In genomic region chrX:73229288-73229687, GRCm38 (mm10) we compare ENCODE assay signal across 8 mouse cellular contexts. TPM values are rescaled to one million over a fixed set of nuclear protein-coding genes. Genes with fewer than 3 reads are reported as not detected.
DNase-seq lines count a peak whose midpoint lies in the region; ATAC-seq and TF ChIP-seq lines count a peak whose summit lies in the region.

No protein-coding gene starts in this region.

- H3K27ac ChIP-seq in lung, embryonic 15.5 days = peak overlapping the region; percentile 94; the same call in 1 of the 2 replicates
- H3K27ac ChIP-seq in embryonic facial prominence, embryonic 12.5 days = no peak overlapping the region
- H3K27ac ChIP-seq in intestine, postnatal 0 days (ENCODE audit: low read depth, low read length) = no peak overlapping the region
- peak overlapping the region; percentile 91 for H3K27ac ChIP-seq in neural tube, embryonic 14.5 days (ENCODE audit: low read depth, low read length)

- peak overlapping the region; percentile 55 for H3K9ac ChIP-seq in lung, embryonic 15.5 days
- peak overlapping the region; percentile 55; the same call in 1 of the 2 replicates for H3K9ac ChIP-seq in embryonic facial prominence, embryonic 12.5 days
- peak overlapping the region; percentile 62; the same call in 1 of the 2 replicates for H3K9ac ChIP-seq in intestine, postnatal 0 days (ENCODE audit: low read depth, low read length)
- peak overlapping the region; percentile 77 for H3K9ac ChIP-seq in neural tube, embryonic 14.5 days (replicated peaks; ENCODE audit: low read depth, low read length)

- TF ChIP-seq CTCF in intestine, postnatal 0 days (IDR thresholded peaks at IDR 0.05; ENCODE audit: low read depth) = no peak

- no peak for DNase-seq in lung, postnatal 14 days
- DNase-seq in adrenal gland, adult 2 months = no peak
- no peak for DNase-seq in cerebellum, postnatal 36 days
- no peak for DNase-seq in gastrocnemius, postnatal 14 days

- intact Hi-C loops in gastrocnemius, postnatal 14 days (cut with DNase I; ENCODE audit: low total_unique reads) = no loop called here

- H3K4me2 ChIP-seq in lung, embryonic 15.5 days = peak overlapping the region; percentile 86
- peak overlapping the region; percentile 86 for H3K4me2 ChIP-seq in embryonic facial prominence, embryonic 12.5 days (replicated peaks)
- H3K4me2 ChIP-seq in intestine, postnatal 0 days (replicated peaks; ENCODE audit: low read depth) = peak overlapping the region; percentile 77
- H3K4me2 ChIP-seq in neural tube, embryonic 14.5 days (ENCODE audit: low read depth, low read length) = peak overlapping the region; percentile 55

- H3K36me3 ChIP-seq in lung, embryonic 15.5 days = no peaks in the 10 kb centered on the region
- no peaks in the 10 kb centered on the region for H3K36me3 ChIP-seq in embryonic facial prominence, embryonic 12.5 days
- H3K36me3 ChIP-seq in intestine, postnatal 0 days (ENCODE audit: control insufficient read depth, insufficient read depth) = no peaks in the 10 kb centered on the region
- H3K36me3 ChIP-seq in neural tube, embryonic 14.5 days (ENCODE audit: control insufficient read depth, insufficient read depth, low read length) = no peaks in the 10 kb centered on the region

- 19% methylated on average over 3 of the region's 3 CpGs for WGBS in lung, embryonic 15.5 days
- WGBS in embryonic facial prominence, embryonic 12.5 days = 38% methylated on average over 3 of the region's 3 CpGs
- 28% methylated on average over 3 of the region's 3 CpGs for WGBS in intestine, postnatal 0 days
- 31% methylated on average over 3 of the region's 3 CpGs for WGBS in neural tube, embryonic 14.5 days

- no peaks in the 10 kb centered on the region for H3K9me3 ChIP-seq in lung, embryonic 15.5 days
- no peaks in the 10 kb centered on the region for H3K9me3 ChIP-seq in embryonic facial prominence, embryonic 12.5 days
- H3K9me3 ChIP-seq in intestine, postnatal 0 days (ENCODE audit: control insufficient read depth) = no peaks in the 10 kb centered on the region
- no peaks in the 10 kb centered on the region for H3K9me3 ChIP-seq in neural tube, embryonic 14.5 days (ENCODE audit: control insufficient read depth, low read length)

- ATAC-seq in lung, embryonic 15.5 days (ENCODE audit: borderline replicate concordance, extremely low read depth, low FRiP score, low TSS enrichment) = no peak
- ATAC-seq in embryonic facial prominence, embryonic 12.5 days (ENCODE audit: insufficient number of reproducible peaks, insufficient read depth, low FRiP score, low TSS enrichment) = no peak
- no peak for ATAC-seq in intestine, postnatal 0 days
- no peak for ATAC-seq in neural tube, embryonic 14.5 days (ENCODE audit: low read depth)

- no peaks in the 10 kb centered on the region for H3K4me1 ChIP-seq in lung, embryonic 15.5 days
- no peaks in the 10 kb centered on the region for H3K4me1 ChIP-seq in embryonic facial prominence, embryonic 12.5 days
- no peaks in the 10 kb centered on the region for H3K4me1 ChIP-seq in intestine, postnatal 0 days (replicated peaks; ENCODE audit: control insufficient read depth, insufficient read depth, low read length)
- no peaks in the 10 kb centered on the region for H3K4me1 ChIP-seq in neural tube, embryonic 14.5 days (ENCODE audit: control insufficient read depth, insufficient read depth, low read length)

- H3K27me3 ChIP-seq in lung, embryonic 15.5 days = no peaks in the 10 kb centered on the region; the same call in none of the 2 replicates
- H3K27me3 ChIP-seq in embryonic facial prominence, embryonic 12.5 days = peaks cover 10% of the 10 kb centered on the region
- no peaks in the 10 kb centered on the region for H3K27me3 ChIP-seq in intestine, postnatal 0 days (replicated peaks; ENCODE audit: control insufficient read depth, insufficient read depth, low read length)
- peaks cover 3% of the 10 kb centered on the region; the same call in 1 of the 2 replicates for H3K27me3 ChIP-seq in neural tube, embryonic 14.5 days (ENCODE audit: control insufficient read depth, insufficient read depth, low read length)

- H3K4me3 ChIP-seq in lung, embryonic 15.5 days = peak overlapping the region; percentile 59
- peak overlapping the region; percentile 57 for H3K4me3 ChIP-seq in embryonic facial prominence, embryonic 12.5 days
- H3K4me3 ChIP-seq in intestine, postnatal 0 days (ENCODE audit: low read depth, low read length) = peak overlapping the region; percentile 60
- H3K4me3 ChIP-seq in neural tube, embryonic 14.5 days (ENCODE audit: low read depth, low read length) = peak overlapping the region; percentile 63

RNA-seq across cellular contexts. Expression of gene F8a, which starts 1.2 kb away (rescaled TPM):
- polyA plus RNA-seq in lung, embryonic 15.5 days (2015; fragmentation: Nextera tagmentation; extraction: Ambion mirVana) = 11.7 and 11.9 TPM in 2 replicates
- polyA plus RNA-seq in embryonic facial prominence, embryonic 12.5 days (2016; fragmentation: Nextera tagmentation; extraction: Ambion mirVana) = 11.6 and 11.8 TPM in 2 replicates
- 21.8 and 24.2 TPM in 2 replicates for polyA plus RNA-seq in intestine, postnatal 0 days (2015; fragmentation: Nextera tagmentation; extraction: Ambion mirVana)
- 32.0 and 34.1 TPM in 2 replicates for polyA plus RNA-seq in neural tube, embryonic 14.5 days (2014; fragmentation: Nextera tagmentation; extraction: Ambion mirVana)
- total RNA-seq in adrenal gland, adult 2 months (2021) = 10 to 100 TPM in 1 of 2 experiments, 1 to 10 TPM in 1; 8.0 to 11.8 TPM
- 50.8 and 53.5 TPM in 2 replicates for polyA plus RNA-seq in adrenal gland, adult 2 months (2012; rRNA removed)
- 1 to 10 TPM; 7.2 to 8.6 TPM for total RNA-seq in gastrocnemius, postnatal 14 days (2021)

RNA-seq across cellular contexts. Expression of gene Xlr4c, which starts 13.6 kb away (rescaled TPM):
- 0.98 TPM in 1 of 2 replicates, not detected in the other for polyA plus RNA-seq in lung, embryonic 15.5 days (2015; fragmentation: Nextera tagmentation; extraction: Ambion mirVana)
- polyA plus RNA-seq in embryonic facial prominence, embryonic 12.5 days (2016; fragmentation: Nextera tagmentation; extraction: Ambion mirVana) = 0.47 TPM in 1 of 2 replicates, not detected in the other
- polyA plus RNA-seq in intestine, postnatal 0 days (2015; fragmentation: Nextera tagmentation; extraction: Ambion mirVana) = 0.40 and 0.63 TPM in 2 replicates
- not detected in 2 replicates for polyA plus RNA-seq in neural tube, embryonic 14.5 days (2014; fragmentation: Nextera tagmentation; extraction: Ambion mirVana)
- 1 to 10 TPM in 1 of 2 experiments, not detected in 1; 1.7 TPM for total RNA-seq in adrenal gland, adult 2 months (2021)
- polyA plus RNA-seq in adrenal gland, adult 2 months (2012; rRNA removed) = not detected in 2 replicates
- not detected for total RNA-seq in gastrocnemius, postnatal 14 days (2021)

RNA-seq across cellular contexts. Expression of gene Xlr4b, which starts 15.2 kb away (rescaled TPM):
- polyA plus RNA-seq in lung, embryonic 15.5 days (2015; fragmentation: Nextera tagmentation; extraction: Ambion mirVana) = 0.48 and 1.2 TPM in 2 replicates
- 0.64 and 0.69 TPM in 2 replicates for polyA plus RNA-seq in embryonic facial prominence, embryonic 12.5 days (2016; fragmentation: Nextera tagmentation; extraction: Ambion mirVana)
- polyA plus RNA-seq in intestine, postnatal 0 days (2015; fragmentation: Nextera tagmentation; extraction: Ambion mirVana) = 0.50 and 0.88 TPM in 2 replicates
- 0.55 TPM in 1 of 2 replicates, not detected in the other for polyA plus RNA-seq in neural tube, embryonic 14.5 days (2014; fragmentation: Nextera tagmentation; extraction: Ambion mirVana)
- 1 to 10 TPM in 1 of 2 experiments, under 1 TPM in 1; 0.61 to 1.1 TPM for total RNA-seq in adrenal gland, adult 2 months (2021)
- polyA plus RNA-seq in adrenal gland, adult 2 months (2012; rRNA removed) = 0.06 TPM in 1 of 2 replicates, not detected in the other
- total RNA-seq in gastrocnemius, postnatal 14 days (2021) = not detected

RNA-seq across cellular contexts. Expression of gene Xlr3c, which starts 35.9 kb away (rescaled TPM):
- not detected in 2 replicates for polyA plus RNA-seq in lung, embryonic 15.5 days (2015; fragmentation: Nextera tagmentation; extraction: Ambion mirVana)
- not detected in 2 replicates for polyA plus RNA-seq in embryonic facial prominence, embryonic 12.5 days (2016; fragmentation: Nextera tagmentation; extraction: Ambion mirVana)
- polyA plus RNA-seq in intestine, postnatal 0 days (2015; fragmentation: Nextera tagmentation; extraction: Ambion mirVana) = not detected in 2 replicates
- 0.73 TPM in 1 of 2 replicates, not detected in the other for polyA plus RNA-seq in neural tube, embryonic 14.5 days (2014; fragmentation: Nextera tagmentation; extraction: Ambion mirVana)
- total RNA-seq in adrenal gland, adult 2 months (2021) = under 1 TPM in 1 of 2 experiments, not detected in 1; 0.32 TPM
- polyA plus RNA-seq in adrenal gland, adult 2 months (2012; rRNA removed) = not detected in 2 replicates
- under 1 TPM in 1 of 2 experiments, not detected in 1; 0.31 TPM for total RNA-seq in gastrocnemius, postnatal 14 days (2021)

RNA-seq across cellular contexts. Expression of gene Xlr3b, which starts 37.3 kb away (rescaled TPM):
- polyA plus RNA-seq in lung, embryonic 15.5 days (2015; fragmentation: Nextera tagmentation; extraction: Ambion mirVana) = 9.5 and 10.6 TPM in 2 replicates
- polyA plus RNA-seq in embryonic facial prominence, embryonic 12.5 days (2016; fragmentation: Nextera tagmentation; extraction: Ambion mirVana) = 10.4 and 11.2 TPM in 2 replicates
- 0.91 and 2.6 TPM in 2 replicates for polyA plus RNA-seq in intestine, postnatal 0 days (2015; fragmentation: Nextera tagmentation; extraction: Ambion mirVana)
- 13.9 and 14.5 TPM in 2 replicates for polyA plus RNA-seq in neural tube, embryonic 14.5 days (2014; fragmentation: Nextera tagmentation; extraction: Ambion mirVana)
- 10 to 100 TPM in 1 of 2 experiments, 1 to 10 TPM in 1; 1.8 to 10.8 TPM for total RNA-seq in adrenal gland, adult 2 months (2021)
- 0.17 and 0.19 TPM in 2 replicates for polyA plus RNA-seq in adrenal gland, adult 2 months (2012; rRNA removed)
- 1 to 10 TPM; 2.7 to 4.8 TPM for total RNA-seq in gastrocnemius, postnatal 14 days (2021)

Comparison
In these comparisons a context has a peak if more than half of its experiments do, and no peak if none do; other contexts are left out.
1. H3K27ac ChIP-seq: peak in lung, embryonic 15.5 days (single experiment) and neural tube, embryonic 14.5 days (single experiment); none in embryonic facial prominence, embryonic 12.5 days (single experiment) and intestine, postnatal 0 days (single experiment).
2. Peak in every context shown above with its lines, with median percentiles within 50 percentile points of each other: H3K4me2 ChIP-seq, H3K4me3 ChIP-seq and H3K9ac ChIP-seq.